Mouse (Mus musculus): Measurements from ENCODE around the gene Tfe3. TPM values are rescaled to one million over a fixed set of nuclear protein-coding genes. Genes with fewer than 3 reads are reported as not detected.
"Not testable (repeated sequence)": the region's sequence is repeated elsewhere in the genome, so short reads cannot be mapped to it uniquely, and the experiment has no call there.

Gene Tfe3
- polyA plus RNA-seq, 1 experiment from 2014 or later, result 39.1 TPM

GRCm38 (mm10) chrX:7728215-7728921 lies 34.0 kb upstream of the Tfe3 start, which contains the start of gene Praf2:
Gene Praf2, plus strand, starts transcription at chrX:7728439.
- Histone ChIP-seq H3K27me3 (no peaks in the 10 kb centered on the region), H3K36me3 (peaks cover 16% of the 10 kb centered on the region; the same call in 1 of the 2 replicates), H3K4me1 (0 out of 2 replicates have a peak, but pooled peaks cover 9% of the 10 kb centered on the region), H3K9me3 (no peaks in the 10 kb centered on the region), H3K4me3 (peak within 1 kb of the TSS; percentile 49), H3K4me2 (replicated peaks) (peak within 1 kb of the TSS; percentile 58), H3K27ac (replicated peaks) (peak within 1 kb of the TSS; percentile 60), H3K9ac (replicated peaks) (peak within 1 kb of the TSS; percentile 61)
- WGBS, result 24% methylated on average over 42 of the region's 42 CpGs
- peak; percentile 94 for ATAC-seq (ENCODE audit: low FRiP score, low read depth)

DNA sequence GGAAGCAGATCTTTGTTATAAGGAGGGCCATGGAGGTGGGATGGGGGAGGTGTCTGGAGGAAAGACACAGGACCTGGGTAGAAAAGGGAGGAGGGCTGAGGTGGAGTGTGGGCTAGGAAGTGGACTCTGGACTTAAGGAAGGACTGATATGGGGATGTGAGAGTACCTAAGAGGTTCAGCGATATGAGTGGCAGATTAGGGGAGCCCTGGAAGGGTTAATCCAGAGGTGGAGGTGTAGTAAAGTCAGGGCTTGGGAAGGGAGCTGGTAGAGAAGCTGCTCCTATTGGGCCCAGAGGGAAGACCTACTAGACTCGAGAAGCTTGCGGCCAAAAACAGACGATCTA lies 33.5 kb upstream of the Tfe3 start:
- H3K27me3 ChIP-seq, result no peaks in the 10 kb centered on the region
- H3K9me3 ChIP-seq, result no peaks in the 10 kb centered on the region
- peak overlapping the region; percentile 49 for H3K4me3 ChIP-seq
- H3K9ac ChIP-seq (replicated peaks), result peak overlapping the region; percentile 61
- peaks cover 16% of the 10 kb centered on the region; the same call in 1 of the 2 replicates for H3K36me3 ChIP-seq
- peak overlapping the region; percentile 60; the same call in 1 of the 2 replicates for H3K27ac ChIP-seq (replicated peaks)
- ATAC-seq (ENCODE audit: low FRiP score, low read depth), result no peak; the same call in none of the 2 replicates
- peak overlapping the region; percentile 58 for H3K4me2 ChIP-seq (replicated peaks)
- 0 out of 2 replicates have a peak, but pooled peaks cover 9% of the 10 kb centered on the region for H3K4me1 ChIP-seq
- WGBS, result 38% methylated on average over 4 of the region's 4 CpGs

GRCm38 (mm10) chrX:7733571-7734156 lies 28.7 kb upstream of the Tfe3 start:
- Histone ChIP-seq H3K4me2 (replicated peaks) (no peak overlapping the region), H3K36me3 (peaks cover 5% of the 10 kb centered on the region; the same call in 1 of the 2 replicates), H3K4me1 (0 out of 2 replicates have a peak, but pooled peaks cover 5% of the 10 kb centered on the region), H3K27ac (replicated peaks) (no peak overlapping the region), H3K4me3 (no peak overlapping the region), H3K9me3 (no peaks in the 10 kb centered on the region), H3K27me3 (no peaks in the 10 kb centered on the region), H3K9ac (replicated peaks) (no peak overlapping the region)
- WGBS, result 42% methylated on average over 23 of the region's 26 CpGs
- ATAC-seq (ENCODE audit: low FRiP score, low read depth), result no peak

DNA sequence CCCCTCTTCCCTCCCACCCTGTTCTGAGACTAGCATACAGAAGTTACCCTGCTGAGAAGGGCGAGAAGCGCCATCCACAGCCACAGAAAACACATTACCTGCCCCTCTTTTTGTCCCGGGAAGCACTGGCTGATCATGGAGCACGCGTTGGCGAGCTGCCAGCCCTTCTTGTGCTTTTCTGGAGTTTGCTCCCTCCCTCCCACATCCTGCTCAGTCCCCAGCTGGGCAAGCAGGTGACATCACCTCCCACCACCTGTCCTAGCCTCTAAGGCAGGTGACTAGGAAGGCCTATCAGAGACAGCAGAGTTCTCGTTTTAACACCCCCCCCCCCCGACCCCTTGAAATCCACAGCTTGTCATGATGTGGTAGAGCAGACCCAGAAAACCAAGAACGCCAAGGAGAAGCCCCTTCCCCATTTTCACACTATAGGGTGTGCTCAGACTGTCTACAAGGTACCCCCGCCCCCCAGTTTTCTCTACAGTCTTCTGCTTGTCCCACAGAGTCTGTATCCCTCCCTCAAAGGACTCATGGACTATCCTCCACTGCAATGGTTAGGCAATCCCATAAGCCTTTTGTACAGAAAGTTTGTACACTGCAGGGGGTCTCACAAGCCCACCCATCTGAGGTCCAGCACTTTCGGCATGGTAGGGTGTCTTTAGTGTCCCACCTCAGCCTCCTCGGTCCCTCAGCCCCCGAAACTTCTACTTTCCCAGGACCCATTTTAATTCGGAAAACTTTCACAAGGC lies 22.9 kb upstream of the Tfe3 start:
- no peak for ATAC-seq (ENCODE audit: low FRiP score, low read depth)
- whole genome bisulfite sequencing, result 74% methylated on average over 14 of the region's 14 CpGs
- Histone ChIP-seq H3K4me3 (no peak overlapping the region), H3K4me2 (replicated peaks) (no peak overlapping the region), H3K4me1 (no peaks in the 10 kb centered on the region), H3K9ac (replicated peaks) (no peak overlapping the region), H3K27me3 (no peaks in the 10 kb centered on the region), H3K36me3 (peaks cover 5% of the 10 kb centered on the region; the same call in 1 of the 2 replicates), H3K27ac (replicated peaks) (no peak overlapping the region), H3K9me3 (no peaks in the 10 kb centered on the region)

- WGBS, result 69% methylated on average over 10 of the region's 10 CpGs
These were observed 22.1 kb upstream of the Tfe3 start for GRCm38 (mm10) chrX:7740082-7740819.

DNA sequence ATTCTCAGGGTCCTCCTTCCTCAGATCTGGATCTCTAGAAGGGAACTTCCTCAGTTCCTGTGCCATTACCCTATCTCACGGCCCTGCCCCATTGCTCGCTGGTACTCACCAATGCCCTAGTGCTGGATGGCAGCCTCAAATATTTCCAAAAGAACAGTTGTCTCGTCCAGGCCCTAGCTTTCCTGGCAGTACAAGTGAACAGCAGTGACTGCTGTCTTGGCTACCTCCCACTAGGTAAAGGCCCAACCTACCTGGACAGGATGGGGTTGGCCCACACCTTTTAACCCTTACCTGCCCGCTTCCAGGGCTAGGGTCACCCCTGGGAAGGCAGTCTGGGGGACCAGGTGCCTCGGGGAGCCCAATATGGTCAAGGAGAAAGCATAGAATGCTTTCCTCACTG lies 21.3 kb upstream of the Tfe3 start:
- Histone ChIP-seq H3K27ac (replicated peaks) (no peak overlapping the region), H3K4me2 (replicated peaks) (no peak overlapping the region), H3K9ac (replicated peaks) (no peak overlapping the region), H3K4me1 (no peaks in the 10 kb centered on the region), H3K36me3 (peaks cover 5% of the 10 kb centered on the region; the same call in 1 of the 2 replicates), H3K4me3 (no peak overlapping the region), H3K9me3 (no peaks in the 10 kb centered on the region), H3K27me3 (no peaks in the 10 kb centered on the region)
- ATAC-seq (ENCODE audit: low FRiP score, low read depth), result no peak
- 77% methylated on average over 5 of the region's 5 CpGs for WGBS

More at GRCm38 (mm10) chrX:7740082-7740819, 22.1 kb upstream of the Tfe3 start:
- Histone ChIP-seq H3K4me3 (no peak overlapping the region), H3K27me3 (no peaks in the 10 kb centered on the region), H3K9me3 (no peaks in the 10 kb centered on the region), H3K4me2 (replicated peaks) (no peak overlapping the region), H3K9ac (replicated peaks) (no peak overlapping the region), H3K27ac (replicated peaks) (no peak overlapping the region), H3K4me1 (no peaks in the 10 kb centered on the region), H3K36me3 (peaks cover 5% of the 10 kb centered on the region; the same call in 1 of the 2 replicates)
- no peak for ATAC-seq (ENCODE audit: low FRiP score, low read depth)

DNA sequence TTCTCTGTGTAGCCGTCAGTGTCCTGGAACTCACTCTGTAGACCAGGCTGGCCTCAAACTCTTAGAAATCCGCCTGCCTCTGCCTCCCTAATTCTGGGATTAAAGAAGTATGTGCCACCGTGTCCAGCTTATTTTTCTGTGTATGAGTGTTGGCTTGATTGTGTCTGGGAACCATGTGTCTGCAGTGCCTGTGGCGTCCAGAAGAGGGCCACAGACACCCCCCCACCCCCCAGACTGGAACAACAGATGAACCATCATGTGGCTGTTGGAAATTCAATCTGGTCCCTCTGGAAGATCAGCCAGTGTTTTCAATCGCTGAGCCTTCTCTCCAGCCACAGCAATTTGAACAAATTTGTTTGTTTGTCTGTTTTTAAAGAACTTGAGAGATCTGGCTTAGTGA lies 18.9 kb upstream of the Tfe3 start:
- no peaks in the 10 kb centered on the region for H3K4me1 ChIP-seq
- H3K4me3 ChIP-seq, result no peak overlapping the region
- H3K9ac ChIP-seq (replicated peaks), result no peak overlapping the region
- no peaks in the 10 kb centered on the region for H3K9me3 ChIP-seq
- no peaks in the 10 kb centered on the region for H3K36me3 ChIP-seq
- ATAC-seq (ENCODE audit: low FRiP score, low read depth), result no peak
- H3K4me2 ChIP-seq (replicated peaks), result no peak overlapping the region
- no peaks in the 10 kb centered on the region for H3K27me3 ChIP-seq
- no peak overlapping the region for H3K27ac ChIP-seq (replicated peaks)
- WGBS, result 63% methylated on average over 5 of the region's 5 CpGs

DNA sequence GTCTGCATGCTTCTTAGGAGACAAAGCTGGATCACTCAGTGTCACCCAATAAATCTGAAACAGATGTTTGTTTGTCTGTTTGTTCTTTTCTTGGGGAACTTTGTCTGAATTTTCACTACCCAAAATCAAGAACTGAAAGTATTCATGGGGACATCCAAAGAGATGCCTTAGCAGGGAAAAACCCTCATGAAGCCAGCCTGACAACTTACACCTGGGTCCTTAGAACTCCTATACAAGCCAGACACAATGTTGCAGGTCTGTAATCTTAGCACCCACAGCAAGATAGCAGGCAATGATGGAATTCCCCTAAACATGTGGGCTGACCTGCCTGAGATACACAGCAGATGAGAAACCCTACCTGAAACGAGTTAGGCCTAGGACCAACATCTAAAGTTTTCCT lies 17.4 kb upstream of the Tfe3 start:
- WGBS, result 61% methylated on average over 1 of the region's 1 CpGs

DNA sequence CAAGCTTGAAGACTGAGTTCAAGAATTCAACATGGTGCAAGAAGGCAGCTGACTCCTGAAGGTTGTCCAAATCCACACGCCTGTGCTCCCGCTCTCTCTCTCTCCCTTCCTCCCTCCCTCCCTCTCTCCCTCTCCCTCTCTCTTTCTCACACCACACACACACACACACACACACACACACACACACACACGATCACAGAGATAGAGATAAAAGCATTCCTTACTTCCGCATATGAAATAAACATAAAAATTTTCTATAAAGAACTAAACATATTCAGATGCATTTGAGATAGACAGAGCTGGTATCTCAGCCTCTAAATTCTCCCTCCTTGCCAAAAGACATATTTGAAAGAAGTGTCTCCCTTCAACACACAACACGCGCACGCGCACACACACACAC lies 16.9 kb upstream of the Tfe3 start:
- H3K4me3 ChIP-seq, result no peak overlapping the region
- H3K36me3 ChIP-seq, result no peaks in the 10 kb centered on the region
- no peak overlapping the region for H3K27ac ChIP-seq (replicated peaks)
- whole genome bisulfite sequencing, result 87% methylated on average over 8 of the region's 8 CpGs
- H3K9me3 ChIP-seq, result no peaks in the 10 kb centered on the region
- ATAC-seq (ENCODE audit: low FRiP score, low read depth), result no peak
- H3K27me3 ChIP-seq, result no peaks in the 10 kb centered on the region
- H3K4me2 ChIP-seq (replicated peaks), result no peak overlapping the region
- H3K9ac ChIP-seq (replicated peaks), result no peak overlapping the region
- no peaks in the 10 kb centered on the region for H3K4me1 ChIP-seq

More for the DNA sequence above, 17.4 kb upstream of the Tfe3 start:
- H3K4me3 ChIP-seq, result no peak overlapping the region
- H3K27ac ChIP-seq (replicated peaks), result no peak overlapping the region
- no peaks in the 10 kb centered on the region for H3K4me1 ChIP-seq
- H3K9ac ChIP-seq (replicated peaks), result no peak overlapping the region
- H3K4me2 ChIP-seq (replicated peaks), result no peak overlapping the region
- H3K27me3 ChIP-seq, result no peaks in the 10 kb centered on the region
- no peaks in the 10 kb centered on the region for H3K9me3 ChIP-seq
- H3K36me3 ChIP-seq, result no peaks in the 10 kb centered on the region
- no peak for ATAC-seq (ENCODE audit: low FRiP score, low read depth)

DNA sequence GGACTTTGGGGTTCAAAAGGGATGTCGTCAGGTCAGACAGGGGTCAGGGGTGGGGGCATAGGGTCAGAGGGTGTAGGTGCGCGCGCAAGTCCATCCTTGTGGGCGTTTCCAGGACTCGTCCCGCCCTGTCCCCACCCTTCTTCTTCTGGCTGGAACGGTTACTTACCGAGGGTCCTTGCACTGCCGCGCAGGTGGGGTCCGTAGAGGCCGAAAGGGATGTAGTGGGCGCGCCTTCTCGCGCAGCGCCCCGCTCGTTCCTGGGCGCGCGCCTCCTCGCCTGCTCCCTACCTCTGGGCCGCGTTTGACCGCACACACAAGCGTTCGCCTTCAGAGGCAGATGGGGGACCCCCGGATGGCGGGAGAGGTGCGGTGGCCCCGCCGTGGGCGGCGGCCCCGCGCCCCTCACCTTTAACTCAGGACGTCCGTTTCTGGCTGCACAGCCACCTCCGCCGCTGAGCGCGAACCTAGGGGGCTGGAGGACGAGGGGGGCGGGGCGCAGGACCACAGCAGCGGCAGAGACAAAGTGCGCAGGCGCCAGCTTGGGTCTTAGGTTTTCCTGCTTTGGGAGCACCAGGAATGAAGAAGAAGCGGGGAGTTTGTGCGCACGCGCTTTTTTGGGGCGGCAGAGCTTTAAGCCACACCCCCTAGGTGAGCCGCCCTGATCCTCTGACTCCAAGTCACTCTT lies 11.8 kb upstream of the Tfe3 start, which contains the start of gene Ccdc120:
Ccdc120 (minus strand) TSS at position 474 of the 685 bp plus-strand sequence.
- peak within 1 kb of the TSS; percentile 56 for H3K4me2 ChIP-seq (replicated peaks)
- H3K27me3 ChIP-seq, result no peaks in the 10 kb centered on the region
- peak; percentile 82 for ATAC-seq (ENCODE audit: low FRiP score, low read depth)
- no peaks in the 10 kb centered on the region for H3K9me3 ChIP-seq
- WGBS, result 18% methylated on average over 52 of the region's 56 CpGs
- H3K4me3 ChIP-seq, result peak within 1 kb of the TSS; percentile 67
- peak within 1 kb of the TSS; percentile 64 for H3K9ac ChIP-seq (replicated peaks)
- H3K27ac ChIP-seq (replicated peaks), result 0 out of 2 replicates have a peak within 1 kb of the TSS, but pooled peaks have one; percentile 25
- no peaks in the 10 kb centered on the region for H3K4me1 ChIP-seq
- no peaks in the 10 kb centered on the region for H3K36me3 ChIP-seq

DNA sequence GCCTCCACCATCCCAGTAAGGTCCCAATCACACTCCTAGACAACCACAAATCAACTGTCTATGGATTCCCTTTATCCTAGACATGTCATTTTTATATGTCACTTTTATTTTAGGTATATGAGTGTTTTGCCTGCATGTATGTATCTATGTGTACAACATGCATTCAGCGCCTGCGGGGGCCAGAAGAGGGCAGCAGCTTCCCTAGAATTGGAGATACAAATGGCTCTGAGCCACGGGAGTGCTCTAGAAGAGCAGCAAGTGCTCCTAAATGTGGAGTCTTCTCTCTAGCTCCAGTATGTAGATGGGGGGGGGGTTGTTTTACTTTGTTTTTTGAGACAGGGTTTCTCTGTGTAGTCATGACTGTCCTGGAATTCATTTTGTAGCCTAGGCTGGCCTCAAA lies 8.7 kb upstream of the Tfe3 start:
- not testable (repeated sequence) for H3K27me3 ChIP-seq; H3K9me3 ChIP-seq; H3K36me3 ChIP-seq; H3K4me1 ChIP-seq; H3K4me3 ChIP-seq; H3K27ac ChIP-seq (replicated peaks); H3K4me2 ChIP-seq (replicated peaks); H3K9ac ChIP-seq (replicated peaks)
- WGBS, result 17% methylated on average over 3 of the region's 3 CpGs
- ATAC-seq (ENCODE audit: low FRiP score, low read depth), result peak; percentile 48; the same call in 1 of the 2 replicates
